Mouse (Mus musculus): ENCODE results near the gene Cdh13. TPM values are rescaled to one million over a fixed set of nuclear protein-coding genes. Genes with fewer than 3 reads are reported as not detected.

Gene Cdh13
- polyA plus RNA-seq, 1 experiment from 2014 or later: 120 TPM

- H3K27me3 ChIP-seq (replicated peaks; ENCODE audit: control insufficient read depth, insufficient read depth, low read length): no peaks in the 10 kb centered on the region
- ATAC-seq: no peak
- no peak overlapping the region for H3K4me3 ChIP-seq (ENCODE audit: low read length)
- no peaks in the 10 kb centered on the region for H3K9me3 ChIP-seq (ENCODE audit: control insufficient read depth, low read length)
- H3K4me2 ChIP-seq (ENCODE audit: low read length): no peak overlapping the region
- no peak overlapping the region for H3K9ac ChIP-seq (ENCODE audit: low read depth, low read length)
- no peak overlapping the region for H3K27ac ChIP-seq (ENCODE audit: low read depth, low read length)
- H3K4me1 ChIP-seq (ENCODE audit: control insufficient read depth, insufficient read depth, low read depth, low read length): no peaks in the 10 kb centered on the region
- H3K36me3 ChIP-seq (ENCODE audit: control insufficient read depth, insufficient read depth, low read length): no peaks in the 10 kb centered on the region
- 10% methylated on average over 4 of the region's 4 CpGs for WGBS
Measured at GRCm38 (mm10) chr8:118488735-118489134, 205.2 kb downstream of the Cdh13 start.

- ATAC-seq: no peak
- Histone ChIP-seq H3K4me1 (ENCODE audit: control insufficient read depth, insufficient read depth, low read depth, low read length) (no peaks in the 10 kb centered on the region), H3K4me3 (ENCODE audit: low read length) (no peak overlapping the region), H3K9ac (ENCODE audit: low read depth, low read length) (no peak overlapping the region), H3K36me3 (ENCODE audit: control insufficient read depth, insufficient read depth, low read length) (no peaks in the 10 kb centered on the region), H3K4me2 (ENCODE audit: low read length) (no peak overlapping the region), H3K27ac (ENCODE audit: low read depth, low read length) (no peak overlapping the region), H3K9me3 (ENCODE audit: control insufficient read depth, low read length) (no peaks in the 10 kb centered on the region), H3K27me3 (replicated peaks; ENCODE audit: control insufficient read depth, insufficient read depth, low read length) (no peaks in the 10 kb centered on the region)
- WGBS: 58% methylated on average over 8 of the region's 8 CpGs
Measured at GRCm38 (mm10) chr8:118502509-118502908, 219.0 kb downstream of the Cdh13 start.

GRCm38 (mm10) chr8:118509426-118509825 is 225.9 kb downstream of the Cdh13 start:
- Histone ChIP-seq H3K36me3 (ENCODE audit: control insufficient read depth, insufficient read depth, low read length) (no peaks in the 10 kb centered on the region), H3K4me3 (ENCODE audit: low read length) (no peak overlapping the region), H3K27ac (ENCODE audit: low read depth, low read length) (no peak overlapping the region), H3K9ac (ENCODE audit: low read depth, low read length) (no peak overlapping the region), H3K4me1 (ENCODE audit: control insufficient read depth, insufficient read depth, low read depth, low read length) (peaks cover 6% of the 10 kb centered on the region; the same call in 1 of the 2 replicates), H3K4me2 (ENCODE audit: low read length) (no peak overlapping the region), H3K27me3 (replicated peaks; ENCODE audit: control insufficient read depth, insufficient read depth, low read length) (no peaks in the 10 kb centered on the region), H3K9me3 (ENCODE audit: control insufficient read depth, low read length) (no peaks in the 10 kb centered on the region)
- no peak for ATAC-seq
- WGBS: 95% methylated on average over 5 of the region's 5 CpGs

- Histone ChIP-seq H3K9me3 (ENCODE audit: control insufficient read depth, low read length) (no peaks in the 10 kb centered on the region), H3K36me3 (ENCODE audit: control insufficient read depth, insufficient read depth, low read length) (no peaks in the 10 kb centered on the region), H3K9ac (ENCODE audit: low read depth, low read length) (no peak overlapping the region), H3K4me3 (ENCODE audit: low read length) (no peak overlapping the region), H3K4me1 (ENCODE audit: control insufficient read depth, insufficient read depth, low read depth, low read length) (peaks cover 10% of the 10 kb centered on the region), H3K27me3 (replicated peaks; ENCODE audit: control insufficient read depth, insufficient read depth, low read length) (no peaks in the 10 kb centered on the region), H3K4me2 (ENCODE audit: low read length) (no peak overlapping the region), H3K27ac (ENCODE audit: low read depth, low read length) (no peak overlapping the region)
- WGBS: 30% methylated on average over 6 of the region's 6 CpGs
- no peak; the same call in 1 of the 2 replicates for ATAC-seq
Measured at GRCm38 (mm10) chr8:118513259-118513658, 229.7 kb downstream of the Cdh13 start.

GRCm38 (mm10) chr8:118515616-118516015 is 232.1 kb downstream of the Cdh13 start:
- WGBS: 80% methylated on average over 5 of the region's 6 CpGs
- Histone ChIP-seq H3K9me3 (ENCODE audit: control insufficient read depth, low read length) (no peaks in the 10 kb centered on the region), H3K27me3 (replicated peaks; ENCODE audit: control insufficient read depth, insufficient read depth, low read length) (no peaks in the 10 kb centered on the region), H3K4me2 (ENCODE audit: low read length) (no peak overlapping the region), H3K9ac (ENCODE audit: low read depth, low read length) (no peak overlapping the region), H3K36me3 (ENCODE audit: control insufficient read depth, insufficient read depth, low read length) (no peaks in the 10 kb centered on the region), H3K27ac (ENCODE audit: low read depth, low read length) (no peak overlapping the region), H3K4me1 (ENCODE audit: control insufficient read depth, insufficient read depth, low read depth, low read length) (peaks cover 18% of the 10 kb centered on the region), H3K4me3 (ENCODE audit: low read length) (no peak overlapping the region)
- no peak for ATAC-seq

- peak; percentile 40; the same call in 1 of the 2 replicates for ATAC-seq
- Histone ChIP-seq H3K36me3 (ENCODE audit: control insufficient read depth, insufficient read depth, low read length) (no peaks in the 10 kb centered on the region), H3K9ac (ENCODE audit: low read depth, low read length) (no peak overlapping the region), H3K4me3 (ENCODE audit: low read length) (no peak overlapping the region), H3K27ac (ENCODE audit: low read depth, low read length) (no peak overlapping the region), H3K4me1 (ENCODE audit: control insufficient read depth, insufficient read depth, low read depth, low read length) (peaks cover 18% of the 10 kb centered on the region), H3K9me3 (ENCODE audit: control insufficient read depth, low read length) (no peaks in the 10 kb centered on the region), H3K4me2 (ENCODE audit: low read length) (no peak overlapping the region), H3K27me3 (replicated peaks; ENCODE audit: control insufficient read depth, insufficient read depth, low read length) (no peaks in the 10 kb centered on the region)
- 41% methylated on average over 4 of the region's 4 CpGs for WGBS
Measured at GRCm38 (mm10) chr8:118517071-118517470, 233.5 kb downstream of the Cdh13 start.

GRCm38 (mm10) chr8:118518030-118518741 is 234.7 kb downstream of the Cdh13 start:
- Histone ChIP-seq H3K36me3 (ENCODE audit: control insufficient read depth, insufficient read depth, low read length) (no peaks in the 10 kb centered on the region), H3K4me1 (ENCODE audit: control insufficient read depth, insufficient read depth, low read depth, low read length) (peaks cover 18% of the 10 kb centered on the region), H3K9me3 (ENCODE audit: control insufficient read depth, low read length) (no peaks in the 10 kb centered on the region), H3K9ac (ENCODE audit: low read depth, low read length) (no peak overlapping the region), H3K4me2 (ENCODE audit: low read length) (no peak overlapping the region), H3K4me3 (ENCODE audit: low read length) (no peak overlapping the region), H3K27me3 (replicated peaks; ENCODE audit: control insufficient read depth, insufficient read depth, low read length) (no peaks in the 10 kb centered on the region), H3K27ac (ENCODE audit: low read depth, low read length) (no peak overlapping the region)
- 0 out of 2 replicates have a peak, but pooled peaks have one; percentile 45 for ATAC-seq
- 51% methylated on average over 13 of the region's 13 CpGs for WGBS

GRCm38 (mm10) chr8:118518742-118519102 is 235.2 kb downstream of the Cdh13 start:
- no peak for ATAC-seq
- H3K4me1 ChIP-seq (ENCODE audit: control insufficient read depth, insufficient read depth, low read depth, low read length): peaks cover 12% of the 10 kb centered on the region
- H3K4me2 ChIP-seq (ENCODE audit: low read length): no peak overlapping the region
- H3K27ac ChIP-seq (ENCODE audit: low read depth, low read length): no peak overlapping the region
- 25% methylated on average over 3 of the region's 3 CpGs for WGBS
- no peak overlapping the region for H3K4me3 ChIP-seq (ENCODE audit: low read length)
- H3K9ac ChIP-seq (ENCODE audit: low read depth, low read length): no peak overlapping the region
- H3K27me3 ChIP-seq (replicated peaks; ENCODE audit: control insufficient read depth, insufficient read depth, low read length): no peaks in the 10 kb centered on the region
- H3K36me3 ChIP-seq (ENCODE audit: control insufficient read depth, insufficient read depth, low read length): no peaks in the 10 kb centered on the region
- no peaks in the 10 kb centered on the region for H3K9me3 ChIP-seq (ENCODE audit: control insufficient read depth, low read length)

GRCm38 (mm10) chr8:118523922-118524321 is 240.4 kb downstream of the Cdh13 start:
- Histone ChIP-seq H3K9ac (ENCODE audit: low read depth, low read length) (no peak overlapping the region), H3K4me1 (ENCODE audit: control insufficient read depth, insufficient read depth, low read depth, low read length) (peaks cover 1% of the 10 kb centered on the region), H3K4me2 (ENCODE audit: low read length) (no peak overlapping the region), H3K4me3 (ENCODE audit: low read length) (no peak overlapping the region), H3K27ac (ENCODE audit: low read depth, low read length) (no peak overlapping the region), H3K27me3 (replicated peaks; ENCODE audit: control insufficient read depth, insufficient read depth, low read length) (no peaks in the 10 kb centered on the region), H3K9me3 (ENCODE audit: control insufficient read depth, low read length) (no peaks in the 10 kb centered on the region), H3K36me3 (ENCODE audit: control insufficient read depth, insufficient read depth, low read length) (no peaks in the 10 kb centered on the region)
- 88% methylated on average over 1 of the region's 1 CpGs for WGBS
- ATAC-seq: no peak
